Mouse (Mus musculus): ENCODE results near the gene Rbfox1. TPM values are rescaled to one million over a fixed set of nuclear protein-coding genes. Genes with fewer than 3 reads are reported as not detected.

The Rbfox1 gene
- total and polyA plus RNA-seq, 2 experiments from 2014 or later = 129 to 214 TPM

DNA sequence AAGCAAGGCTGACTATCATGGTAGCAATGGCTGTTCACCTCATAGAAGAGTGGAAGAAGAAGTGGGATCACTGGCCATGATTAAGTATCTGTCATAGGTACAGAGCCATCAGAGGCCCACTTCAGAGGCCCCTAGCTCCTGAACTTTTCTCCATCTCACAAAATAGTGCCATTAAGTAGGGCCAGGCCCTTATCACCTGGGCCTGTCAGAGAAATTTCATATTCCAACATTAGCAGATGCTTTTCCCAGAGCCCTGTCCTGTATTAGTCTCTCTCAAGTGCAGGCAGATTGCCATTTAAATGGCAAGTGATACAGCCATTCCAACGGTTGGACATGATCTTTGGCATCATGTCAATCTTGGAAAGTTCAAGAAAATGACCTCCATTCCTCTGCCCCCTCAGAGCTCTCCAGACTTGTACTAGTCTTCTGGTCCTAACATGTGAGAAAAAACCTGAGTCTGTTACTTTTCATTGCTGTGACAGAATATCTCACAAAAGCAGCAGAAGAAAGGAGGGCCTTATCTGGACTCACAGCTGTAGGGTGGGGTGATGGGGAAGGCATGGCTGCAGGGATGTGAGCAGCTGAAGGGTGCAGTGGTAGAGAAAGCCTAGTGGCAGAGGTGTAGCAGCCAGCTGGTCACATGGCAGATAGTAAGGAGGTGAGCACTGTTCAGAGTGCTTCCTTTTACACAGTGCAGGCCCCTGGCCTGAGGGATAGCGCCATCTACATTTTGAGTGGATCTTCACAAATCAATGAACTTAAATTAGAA is 210.6 kb downstream of the Rbfox1 start:
- Histone ChIP-seq H3K27me3 (ENCODE audit: insufficient read depth, low read length) (no peaks in the 10 kb centered on the region), H3K9ac (no peak overlapping the region), H3K36me3 (ENCODE audit: insufficient read depth) (no peaks in the 10 kb centered on the region), H3K9me3 (ENCODE audit: low read length) (no peaks in the 10 kb centered on the region), H3K4me2 (ENCODE audit: low read depth) (no peak overlapping the region), H3K27ac (ENCODE audit: low read depth, low read length) (no peak overlapping the region), H3K4me3 (ENCODE audit: low read depth, low read length) (no peak overlapping the region), H3K4me1 (ENCODE audit: insufficient read depth) (no peaks in the 10 kb centered on the region)
- ATAC-seq (no peak), DNase-seq (no peak)
- WGBS = 81% methylated on average over 2 of the region's 2 CpGs
- TF ChIP-seq CTCF (IDR thresholded peaks at IDR 0.05; ENCODE audit: low read depth) = no peak

GRCm38 (mm10) chr16:6097244-6098040 is 212.3 kb downstream of the Rbfox1 start:
- no peaks in the 10 kb centered on the region for H3K4me1 ChIP-seq (ENCODE audit: insufficient read depth)
- H3K27ac ChIP-seq (ENCODE audit: low read depth, low read length) = no peak overlapping the region
- TF ChIP-seq CTCF (IDR thresholded peaks at IDR 0.05; ENCODE audit: low read depth) = no peak
- no peaks in the 10 kb centered on the region for H3K36me3 ChIP-seq (ENCODE audit: insufficient read depth)
- no peaks in the 10 kb centered on the region for H3K9me3 ChIP-seq (ENCODE audit: low read length)
- no peak overlapping the region for H3K4me2 ChIP-seq (ENCODE audit: low read depth)
- no peaks in the 10 kb centered on the region for H3K27me3 ChIP-seq (ENCODE audit: insufficient read depth, low read length)
- H3K9ac ChIP-seq = no peak overlapping the region
- DNase-seq = no peak
- 27% methylated on average over 7 of the region's 7 CpGs for WGBS
- ATAC-seq = peak; percentile 23; the same call in 1 of the 2 replicates
- no peak overlapping the region for H3K4me3 ChIP-seq (ENCODE audit: low read depth, low read length)

DNA sequence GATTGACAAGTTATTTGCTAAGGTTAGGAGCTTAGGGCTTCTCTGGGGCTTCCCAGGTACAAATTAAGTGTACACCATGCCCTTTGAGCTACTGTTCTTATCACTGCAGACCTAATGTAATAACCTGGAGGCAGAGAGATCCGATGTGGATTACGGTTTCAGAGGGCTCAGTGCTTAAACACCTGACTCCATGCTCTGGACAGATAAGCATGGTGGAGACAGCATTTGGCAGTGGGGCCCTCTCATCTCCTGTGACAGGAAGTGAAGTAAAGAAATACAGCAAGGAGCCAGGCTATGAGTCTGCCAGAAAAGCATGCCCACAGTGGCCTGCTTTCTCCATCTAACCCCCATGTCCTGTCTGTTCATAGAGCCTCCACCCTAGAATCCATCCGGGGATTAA is 213.0 kb downstream of the Rbfox1 start:
- WGBS = 94% methylated on average over 3 of the region's 3 CpGs
- no peak for ATAC-seq
- H3K27me3 ChIP-seq (ENCODE audit: insufficient read depth, low read length) = no peaks in the 10 kb centered on the region

DNA sequence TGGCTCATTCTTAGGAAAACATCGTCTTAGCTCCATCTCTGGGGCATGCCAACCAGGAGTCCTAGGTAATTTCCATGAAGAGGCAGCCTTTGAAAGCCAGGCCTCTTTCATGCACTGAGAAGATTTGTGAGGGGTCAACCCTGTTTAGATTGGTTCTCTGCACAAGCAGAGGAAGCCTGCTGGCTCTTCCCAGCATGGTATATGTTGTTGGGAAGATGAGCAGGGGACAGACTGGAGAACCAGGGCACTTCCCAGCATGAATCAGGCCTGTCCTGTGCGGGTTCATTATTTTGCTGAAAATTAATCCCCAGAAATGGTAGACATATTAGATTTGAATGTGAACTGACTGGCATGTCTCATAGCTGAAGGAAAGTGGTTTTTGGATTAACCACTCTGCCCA is 214.4 kb downstream of the Rbfox1 start:
- TF ChIP-seq CTCF (IDR thresholded peaks at IDR 0.05; ENCODE audit: low read depth) = no peak
- H3K4me1 ChIP-seq (ENCODE audit: insufficient read depth) = no peaks in the 10 kb centered on the region
- 71% methylated on average over 2 of the region's 2 CpGs for WGBS
- no peak overlapping the region for H3K4me2 ChIP-seq (ENCODE audit: low read depth)
- no peaks in the 10 kb centered on the region for H3K27me3 ChIP-seq (ENCODE audit: insufficient read depth, low read length)
- no peaks in the 10 kb centered on the region for H3K9me3 ChIP-seq (ENCODE audit: low read length)
- DNase-seq = no peak
- no peak overlapping the region for H3K9ac ChIP-seq
- H3K27ac ChIP-seq (ENCODE audit: low read depth, low read length) = no peak overlapping the region
- ATAC-seq = no peak
- no peaks in the 10 kb centered on the region for H3K36me3 ChIP-seq (ENCODE audit: insufficient read depth)
- no peak overlapping the region for H3K4me3 ChIP-seq (ENCODE audit: low read depth, low read length)

More for the DNA sequence above, 213.0 kb downstream of the Rbfox1 start:
- Histone ChIP-seq H3K4me3 (ENCODE audit: low read depth, low read length) (no peak overlapping the region), H3K9me3 (ENCODE audit: low read length) (no peaks in the 10 kb centered on the region), H3K36me3 (ENCODE audit: insufficient read depth) (no peaks in the 10 kb centered on the region), H3K4me1 (ENCODE audit: insufficient read depth) (no peaks in the 10 kb centered on the region), H3K27ac (ENCODE audit: low read depth, low read length) (no peak overlapping the region), H3K9ac (no peak overlapping the region), H3K4me2 (ENCODE audit: low read depth) (no peak overlapping the region)
- TF ChIP-seq CTCF (IDR thresholded peaks at IDR 0.05; ENCODE audit: low read depth) = no peak
- DNase-seq = no peak

DNA sequence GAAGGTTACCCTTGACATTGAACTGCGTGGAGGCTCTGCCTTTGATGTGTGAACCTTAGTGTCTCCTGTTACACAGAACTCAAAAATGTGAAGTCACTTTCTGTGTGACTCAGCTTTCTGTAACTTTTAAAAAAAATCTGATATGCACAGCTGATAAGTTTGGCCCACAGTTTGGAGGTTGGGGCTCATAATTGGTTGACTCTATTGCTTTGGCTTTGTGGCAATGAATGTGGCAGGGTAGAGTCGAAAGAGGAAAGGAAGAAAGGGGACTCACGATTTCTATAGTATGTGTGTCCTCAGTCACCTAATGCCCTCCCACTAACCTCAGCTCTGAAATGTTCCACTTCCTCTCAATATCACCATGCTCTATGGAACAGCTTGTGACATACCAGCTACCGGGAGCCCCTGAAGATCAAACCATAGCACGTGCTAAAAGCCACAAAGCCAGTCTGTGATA is 215.3 kb downstream of the Rbfox1 start:
- no peak overlapping the region for H3K27ac ChIP-seq (ENCODE audit: low read depth, low read length)

DNA sequence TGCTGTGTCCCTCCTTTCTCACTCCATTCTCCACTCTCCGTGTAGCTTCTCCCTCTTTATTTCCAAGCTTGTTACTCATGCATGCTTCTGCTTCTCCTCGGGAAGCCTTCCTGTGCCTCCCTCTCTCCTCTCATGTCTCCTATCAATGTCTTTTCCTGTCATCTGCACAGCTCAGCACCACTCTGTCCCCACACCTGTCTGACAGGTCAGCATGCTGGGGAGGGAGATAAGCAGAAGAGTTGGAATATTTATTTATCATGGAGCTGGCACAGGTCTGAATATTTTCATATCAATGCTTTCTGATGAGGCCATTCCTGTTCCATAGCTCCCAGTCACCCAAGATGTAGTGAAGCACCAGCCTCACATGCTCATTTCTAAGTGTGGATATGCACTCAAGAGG is 218.6 kb downstream of the Rbfox1 start:
- Histone ChIP-seq H3K4me1 (ENCODE audit: insufficient read depth) (no peaks in the 10 kb centered on the region), H3K27ac (ENCODE audit: low read depth, low read length) (no peak overlapping the region), H3K36me3 (ENCODE audit: insufficient read depth) (no peaks in the 10 kb centered on the region), H3K9me3 (ENCODE audit: low read length) (no peaks in the 10 kb centered on the region), H3K4me2 (ENCODE audit: low read depth) (no peak overlapping the region), H3K27me3 (ENCODE audit: insufficient read depth, low read length) (no peaks in the 10 kb centered on the region), H3K9ac (no peak overlapping the region), H3K4me3 (ENCODE audit: low read depth, low read length) (no peak overlapping the region)
- WGBS = 86% methylated on average over 2 of the region's 2 CpGs
- TF ChIP-seq CTCF (IDR thresholded peaks at IDR 0.05; ENCODE audit: low read depth) = no peak
- ATAC-seq (no peak), DNase-seq (no peak)

More for the DNA sequence above, 215.3 kb downstream of the Rbfox1 start:
- H3K4me3 ChIP-seq (ENCODE audit: low read depth, low read length) = no peak overlapping the region
- H3K4me1 ChIP-seq (ENCODE audit: insufficient read depth) = no peaks in the 10 kb centered on the region
- H3K4me2 ChIP-seq (ENCODE audit: low read depth) = no peak overlapping the region
- DNase-seq = no peak
- ATAC-seq = no peak
- WGBS = 87% methylated on average over 5 of the region's 5 CpGs
- TF ChIP-seq CTCF (IDR thresholded peaks at IDR 0.05; ENCODE audit: low read depth) = no peak
- H3K36me3 ChIP-seq (ENCODE audit: insufficient read depth) = no peaks in the 10 kb centered on the region
- H3K9ac ChIP-seq = no peak overlapping the region
- H3K9me3 ChIP-seq (ENCODE audit: low read length) = no peaks in the 10 kb centered on the region
- H3K27me3 ChIP-seq (ENCODE audit: insufficient read depth, low read length) = no peaks in the 10 kb centered on the region

DNA sequence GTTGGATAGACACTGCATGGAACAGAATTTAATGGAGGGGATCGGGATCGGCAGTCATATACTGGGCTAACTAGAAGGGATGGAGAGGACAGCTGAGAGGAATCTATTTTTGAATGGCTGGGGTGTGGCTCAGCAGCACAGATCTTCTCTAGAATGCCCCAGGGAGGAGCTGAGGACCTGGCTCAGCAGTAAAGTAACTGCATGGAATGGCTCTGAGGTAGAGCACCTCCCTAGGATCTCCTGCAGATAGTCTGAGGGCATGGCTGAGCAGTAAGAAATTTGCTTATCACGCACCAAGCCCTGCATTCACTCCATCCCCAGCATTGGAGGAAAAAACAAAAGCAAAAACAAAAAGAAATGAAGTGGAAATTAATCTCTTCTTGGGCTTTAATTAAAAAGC is 225.0 kb downstream of the Rbfox1 start:
- no peak for DNase-seq
- WGBS = 93% methylated on average over 3 of the region's 3 CpGs
- Histone ChIP-seq H3K4me3 (ENCODE audit: low read depth, low read length) (no peak overlapping the region), H3K4me2 (ENCODE audit: low read depth) (no peak overlapping the region), H3K36me3 (ENCODE audit: insufficient read depth) (no peaks in the 10 kb centered on the region), H3K9me3 (ENCODE audit: low read length) (no peaks in the 10 kb centered on the region), H3K27me3 (ENCODE audit: insufficient read depth, low read length) (no peaks in the 10 kb centered on the region), H3K27ac (ENCODE audit: low read depth, low read length) (no peak overlapping the region), H3K4me1 (ENCODE audit: insufficient read depth) (peaks cover 11% of the 10 kb centered on the region), H3K9ac (no peak overlapping the region)
- ATAC-seq = no peak
- TF ChIP-seq CTCF (IDR thresholded peaks at IDR 0.05; ENCODE audit: low read depth) = no peak

All from forebrain, postnatal 0 days (tissue).